Mouse (Mus musculus) E14TG2a.4 (cell line): ENCODE measurements at regions not wholly inside any gene's neighbourhood (a gene's known extent, or its start where the extent isn't known, plus 50 kb on each side); places are given as distances from the start of the nearest gene placed in this dataset.

Experiments
- H3K27me3 ChIP-seq: 2 replicates; pipeline ENCODE4 v1.6.1; 2014; ENCODE audit warnings: low read length, control low read depth; ENCODE audit not compliant: insufficient read depth
- H3K36me3 ChIP-seq: 2 replicates; pipeline ENCODE4 v1.6.1; 2014; ENCODE audit warnings: low read length, control low read depth; ENCODE audit not compliant: insufficient read depth
- H3K4me1 ChIP-seq: replicated peaks from 2 replicates; pipeline ENCODE4 v1.6.1; 2014; ENCODE audit warnings: low read depth, low read length, control low read depth
- H3K4me3 ChIP-seq: replicated peaks from 2 replicates; pipeline ENCODE4 v1.5.1; 2014; ENCODE audit warnings: mild to moderate bottlenecking, low read length
- H3K9me3 ChIP-seq: 2 replicates; pipeline ENCODE4 v1.6.1; 2014; ENCODE audit warnings: low read length, control low read depth
- CTCF ChIP-seq: conservative IDR thresholded peaks from 2 replicates; pipeline ENCODE4 v1.5.1; 2014; ENCODE audit warnings: low read length
- NANOG ChIP-seq: IDR thresholded peaks from 2 replicates; pipeline ENCODE4 v1.6.1; 2014; ENCODE audit warnings: borderline replicate concordance, low read length, mixed read lengths
- POU5F1 ChIP-seq: IDR thresholded peaks from 2 replicates; pipeline ENCODE4 v1.6.1; 2014; ENCODE audit warnings: low read length, borderline replicate concordance

GRCm38 (mm10) chr9:41579107-41580014 lies 417.9 kb upstream of the Ubash3b start:
- no peaks in the 10 kb centered on the region for H3K9me3 ChIP-seq
- peaks cover 39% of the 10 kb centered on the region for H3K4me1 ChIP-seq
- no peak overlapping the region for H3K4me3 ChIP-seq
- no peaks in the 10 kb centered on the region for H3K36me3 ChIP-seq
- no peak for TF ChIP-seq POU5F1
- no peak for TF ChIP-seq CTCF
- no peak for TF ChIP-seq NANOG
- H3K27me3 ChIP-seq = peaks cover 16% of the 10 kb centered on the region

GRCm38 (mm10) chr9:41578221-41579106 lies 417.0 kb upstream of the Ubash3b start:
- peaks cover 16% of the 10 kb centered on the region for H3K27me3 ChIP-seq
- H3K36me3 ChIP-seq = no peaks in the 10 kb centered on the region
- TF ChIP-seq NANOG = no peak
- no peak for TF ChIP-seq POU5F1
- no peak for TF ChIP-seq CTCF
- H3K4me3 ChIP-seq = no peak overlapping the region
- H3K4me1 ChIP-seq = peaks cover 35% of the 10 kb centered on the region
- H3K9me3 ChIP-seq = no peaks in the 10 kb centered on the region

GRCm38 (mm10) chr9:41577760-41578159 lies 416.3 kb upstream of the Ubash3b start:
- Histone ChIP-seq H3K36me3 (no peaks in the 10 kb centered on the region), H3K4me3 (no peak overlapping the region), H3K27me3 (peaks cover 14% of the 10 kb centered on the region), H3K9me3 (no peaks in the 10 kb centered on the region), H3K4me1 (peaks cover 31% of the 10 kb centered on the region)
- TF ChIP-seq POU5F1 = no peak
- no peak for TF ChIP-seq CTCF
- TF ChIP-seq NANOG = no peak

GRCm38 (mm10) chr9:41575826-41576225 lies 414.3 kb upstream of the Ubash3b start:
- Histone ChIP-seq H3K9me3 (no peaks in the 10 kb centered on the region), H3K27me3 (peaks cover 10% of the 10 kb centered on the region), H3K4me3 (no peak overlapping the region), H3K4me1 (peaks cover 18% of the 10 kb centered on the region), H3K36me3 (no peaks in the 10 kb centered on the region)
- TF ChIP-seq CTCF = no peak
- no peak for TF ChIP-seq POU5F1
- no peak for TF ChIP-seq NANOG

- no peaks in the 10 kb centered on the region for H3K27me3 ChIP-seq
- H3K9me3 ChIP-seq = no peaks in the 10 kb centered on the region
- no peak overlapping the region for H3K4me3 ChIP-seq
- no peaks in the 10 kb centered on the region for H3K36me3 ChIP-seq
- no peaks in the 10 kb centered on the region for H3K4me1 ChIP-seq
- TF ChIP-seq POU5F1 = no peak
- TF ChIP-seq CTCF = no peak
- no peak for TF ChIP-seq NANOG
Measured at GRCm38 (mm10) chr9:41570262-41570661, 408.8 kb upstream of the Ubash3b start.

- Histone ChIP-seq H3K9me3 (peaks cover 8% of the 10 kb centered on the region), H3K4me1 (no peaks in the 10 kb centered on the region), H3K4me3 (no peak overlapping the region), H3K27me3 (no peaks in the 10 kb centered on the region), H3K36me3 (no peaks in the 10 kb centered on the region)
- no peak for TF ChIP-seq NANOG
- no peak for TF ChIP-seq CTCF
- TF ChIP-seq POU5F1 = no peak
Measured at GRCm38 (mm10) chr9:41566496-41566895, 405.0 kb upstream of the Ubash3b start.

GRCm38 (mm10) chr9:41565784-41566183 lies 404.3 kb upstream of the Ubash3b start:
- TF ChIP-seq NANOG = no peak
- no peak for TF ChIP-seq POU5F1
- no peak for TF ChIP-seq CTCF
- H3K4me3 ChIP-seq = no peak overlapping the region
- no peaks in the 10 kb centered on the region for H3K36me3 ChIP-seq
- no peaks in the 10 kb centered on the region for H3K4me1 ChIP-seq
- H3K9me3 ChIP-seq = peaks cover 8% of the 10 kb centered on the region
- H3K27me3 ChIP-seq = no peaks in the 10 kb centered on the region

GRCm38 (mm10) chr9:41563376-41563775 lies 401.9 kb upstream of the Ubash3b start:
- no peak for TF ChIP-seq CTCF
- no peak for TF ChIP-seq POU5F1
- no peak for TF ChIP-seq NANOG

More at GRCm38 (mm10) chr9:41563376-41563775, 401.9 kb upstream of the Ubash3b start:
- Histone ChIP-seq H3K4me3 (no peak overlapping the region), H3K36me3 (no peaks in the 10 kb centered on the region), H3K27me3 (no peaks in the 10 kb centered on the region), H3K4me1 (no peaks in the 10 kb centered on the region), H3K9me3 (peaks cover 8% of the 10 kb centered on the region)
